Mouse (Mus musculus) testis, adult 2 months (tissue): ENCODE measurements around the gene BC030870. TPM values are rescaled to one million over a fixed set of nuclear protein-coding genes. Genes with fewer than 3 reads are reported as not detected.
"Not testable (repeated sequence)": the region's sequence is repeated elsewhere in the genome, so short reads cannot be mapped to it uniquely, and the experiment has no call there.

Source experiments
- H3K27ac ChIP-seq: fragments of 200-500 bp; 2 replicates; pipeline ENCODE4 v1.5.1; 2012; ENCODE audit warnings: low read depth, low read length; ENCODE audit not compliant: control insufficient read depth, insufficient read depth
- H3K27me3 ChIP-seq: fragments of 200-500 bp; 2 replicates; pipeline ENCODE4 v1.6.1; 2012; ENCODE audit warnings: mild to moderate bottlenecking, low read length, moderate library complexity; ENCODE audit not compliant: control insufficient read depth, insufficient read depth
- H3K36me3 ChIP-seq: fragments of 200-500 bp; 2 replicates; pipeline ENCODE4 v1.6.1; 2012; ENCODE audit warnings: mild to moderate bottlenecking, low read length; ENCODE audit not compliant: control insufficient read depth, insufficient read depth
- H3K4me1 ChIP-seq: fragments of 200-500 bp; 2 replicates; pipeline ENCODE4 v1.6.1; 2012; ENCODE audit warnings: low read length; ENCODE audit not compliant: control insufficient read depth, insufficient read depth
- H3K4me3 ChIP-seq: fragments of 200-500 bp; 2 replicates; pipeline ENCODE4 v1.5.1; 2012; ENCODE audit warnings: low read depth, mild to moderate bottlenecking, low read length, moderate library complexity, mixed read lengths; ENCODE audit not compliant: control insufficient read depth
- CTCF ChIP-seq: fragments of 200-500 bp; IDR thresholded peaks from 2 replicates; pipeline ENCODE4 v1.5.1; 2012; ENCODE audit warnings: low read depth, mild to moderate bottlenecking, inconsistent platforms, low read length, moderate library complexity; ENCODE audit not compliant: control insufficient read depth, insufficient read depth, insufficient replicate concordance
- POLR2A ChIP-seq: fragments of 200-500 bp; IDR thresholded peaks from 2 replicates; pipeline ENCODE4 v1.6.1; 2012; ENCODE audit warnings: low read depth, mild to moderate bottlenecking, inconsistent platforms, low read length, moderate library complexity; ENCODE audit not compliant: control insufficient read depth
- polyA plus RNA-seq: library from polyadenylated mRNA; depleted of rRNA; stranded (reverse); fragments of >200 nt; gene quantifications from 2 replicates; pipeline ENCODE4 v1.2.3, GENCODE M21; 2012; rRNA removed

BC030870 gene
- polyA plus RNA-seq: not detected in 2 replicates

GRCm38 (mm10) chr8:65129199-65129788 lies at the start of gene BC030870:
BC030870 (minus strand) TSS chr8:65129563.
- TF ChIP-seq CTCF: no peak
- no peak for TF ChIP-seq POLR2A
- Histone ChIP-seq H3K4me3 (no peak within 1 kb of the TSS), H3K36me3 (no peaks in the 10 kb centered on the region)

GRCm38 (mm10) chr8:65174746-65175476 lies 45.5 kb upstream of the BC030870 start:
- Histone ChIP-seq H3K36me3 (no peaks in the 10 kb centered on the region), H3K4me1 (no peaks in the 10 kb centered on the region), H3K4me3 (no peak overlapping the region), H3K27ac (no peak overlapping the region), H3K27me3 (no peaks in the 10 kb centered on the region)
- TF ChIP-seq CTCF: no peak
- TF ChIP-seq POLR2A: no peak

More at GRCm38 (mm10) chr8:65129199-65129788, at the start of gene BC030870:
- H3K27me3 ChIP-seq: no peaks in the 10 kb centered on the region
- H3K4me1 ChIP-seq: no peaks in the 10 kb centered on the region
- no peak within 1 kb of the TSS for H3K27ac ChIP-seq

- no peaks in the 10 kb centered on the region for H3K27me3 ChIP-seq
- no peak overlapping the region for H3K27ac ChIP-seq
- no peak for TF ChIP-seq POLR2A
- no peak for TF ChIP-seq CTCF
- H3K4me1 ChIP-seq: no peaks in the 10 kb centered on the region
- H3K36me3 ChIP-seq: no peaks in the 10 kb centered on the region
- no peak overlapping the region for H3K4me3 ChIP-seq
These were observed 39.8 kb upstream of the BC030870 start for GRCm38 (mm10) chr8:65169184-65169583.

GRCm38 (mm10) chr8:65160676-65161075 lies 31.3 kb upstream of the BC030870 start:
- not testable (repeated sequence) for H3K27me3 ChIP-seq, H3K36me3 ChIP-seq, H3K27ac ChIP-seq, H3K4me3 ChIP-seq, H3K4me1 ChIP-seq

- Histone ChIP-seq H3K4me1 (no peaks in the 10 kb centered on the region), H3K36me3 (no peaks in the 10 kb centered on the region), H3K27me3 (no peaks in the 10 kb centered on the region), H3K27ac (no peak overlapping the region), H3K4me3 (no peak overlapping the region)
- TF ChIP-seq POLR2A (no peak), CTCF (no peak)
These were observed 29.9 kb upstream of the BC030870 start for GRCm38 (mm10) chr8:65159096-65159748.

GRCm38 (mm10) chr8:65157901-65158300 lies 28.5 kb upstream of the BC030870 start:
- Histone ChIP-seq H3K4me1 (no peaks in the 10 kb centered on the region), H3K27me3 (no peaks in the 10 kb centered on the region)
- no peak for TF ChIP-seq POLR2A
- no peak for TF ChIP-seq CTCF

GRCm38 (mm10) chr8:65138830-65139466 lies 9.6 kb upstream of the BC030870 start:
- Histone ChIP-seq H3K4me3 (no peak overlapping the region), H3K4me1 (no peaks in the 10 kb centered on the region), H3K27ac (no peak overlapping the region), H3K36me3 (no peaks in the 10 kb centered on the region), H3K27me3 (no peaks in the 10 kb centered on the region)
- TF ChIP-seq CTCF (no peak), POLR2A (no peak)

More at GRCm38 (mm10) chr8:65157901-65158300, 28.5 kb upstream of the BC030870 start:
- Histone ChIP-seq H3K36me3 (no peaks in the 10 kb centered on the region), H3K27ac (no peak overlapping the region), H3K4me3 (no peak overlapping the region)

GRCm38 (mm10) chr8:65126454-65126853 lies 2.9 kb downstream of the BC030870 start:
- Histone ChIP-seq H3K27me3 (no peaks in the 10 kb centered on the region), H3K27ac (no peak overlapping the region), H3K36me3 (no peaks in the 10 kb centered on the region), H3K4me1 (no peaks in the 10 kb centered on the region), H3K4me3 (no peak overlapping the region)
- TF ChIP-seq POLR2A (no peak), CTCF (no peak)
